Comparison of ENCODE assay signal across 20 mouse cellular contexts in the genomic region with DNA sequence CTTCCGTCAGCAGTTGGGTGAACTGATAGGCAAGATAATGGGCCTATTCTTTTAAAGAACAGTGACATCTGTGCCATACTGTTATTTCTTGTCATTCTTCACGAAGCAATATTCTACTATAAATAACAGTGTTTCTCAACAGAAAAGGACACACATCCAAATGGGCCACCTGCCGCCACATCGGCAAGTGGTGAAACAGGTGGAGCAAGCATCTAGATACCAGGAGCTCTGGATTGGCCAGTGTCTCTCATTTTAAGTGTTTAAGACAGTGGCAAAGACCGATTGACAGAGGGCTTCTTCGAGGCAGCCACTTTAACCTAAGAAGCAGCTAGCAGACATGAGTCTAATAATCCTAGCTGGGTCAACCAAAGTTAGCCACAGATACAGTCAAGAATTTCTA.
"Had no signal": no experiment of that assay in that cellular context is flagged by ENCODE, and none has a peak within 500 bp of the region (broad histone marks: within the 10 kb centered on the region; RNA-seq: fewer than 3 reads in every experiment).

No protein-coding gene starts in this region.

- ATAC-seq: intestine, embryonic 15.5 days had no signal

- H3K36me3 ChIP-seq: intestine, embryonic 15.5 days; kidney, embryonic 15.5 days; limb, embryonic 10.5 days; limb, embryonic 13.5 days; lung, embryonic 15.5 days; neural tube, embryonic 12.5 days; neural tube, embryonic 15.5 days; stomach, embryonic 15.5 days had no signal

- DNase-seq: kidney, adult 11 months; kidney, adult 8-10 months; kidney, postnatal 10 days; kidney, postnatal 36 days; lung, adult 18-20 months; lung, postnatal 10 days; lung, postnatal 36 days; midbrain, embryonic 14.5 days; right cerebral cortex, adult 18-20 months; right cerebral cortex, postnatal 14 days; right cerebral cortex, postnatal 4 days; thymus, postnatal 25 days had no signal

- H3K9me3 ChIP-seq: intestine, embryonic 15.5 days; kidney, embryonic 15.5 days; limb, embryonic 10.5 days; limb, embryonic 13.5 days; lung, embryonic 15.5 days; neural tube, embryonic 12.5 days; neural tube, embryonic 15.5 days; stomach, embryonic 15.5 days had no signal

- H3K27ac ChIP-seq: intestine, embryonic 15.5 days; kidney, embryonic 15.5 days; limb, embryonic 10.5 days; limb, embryonic 13.5 days; lung, embryonic 15.5 days; neural tube, embryonic 12.5 days; neural tube, embryonic 15.5 days; stomach, embryonic 15.5 days had no signal

- H3K4me2 ChIP-seq: intestine, embryonic 15.5 days; kidney, embryonic 15.5 days; limb, embryonic 13.5 days; lung, embryonic 15.5 days; neural tube, embryonic 12.5 days; neural tube, embryonic 15.5 days; stomach, embryonic 15.5 days had no signal

- H3K9ac ChIP-seq: intestine, embryonic 15.5 days; kidney, embryonic 15.5 days; limb, embryonic 13.5 days; lung, embryonic 15.5 days; neural tube, embryonic 12.5 days; neural tube, embryonic 15.5 days; stomach, embryonic 15.5 days had no signal

- H3K4me3 ChIP-seq: intestine, embryonic 15.5 days; kidney, embryonic 15.5 days; limb, embryonic 10.5 days; limb, embryonic 13.5 days; lung, embryonic 15.5 days; neural tube, embryonic 12.5 days; neural tube, embryonic 15.5 days; stomach, embryonic 15.5 days had no signal

- H3K27me3 ChIP-seq: intestine, embryonic 15.5 days; kidney, embryonic 15.5 days; limb, embryonic 13.5 days; lung, embryonic 15.5 days; neural tube, embryonic 12.5 days; neural tube, embryonic 15.5 days; stomach, embryonic 15.5 days had no signal
